Mouse (Mus musculus): ENCODE measurements around the gene Tspan5.

The Tspan5 gene

DNA sequence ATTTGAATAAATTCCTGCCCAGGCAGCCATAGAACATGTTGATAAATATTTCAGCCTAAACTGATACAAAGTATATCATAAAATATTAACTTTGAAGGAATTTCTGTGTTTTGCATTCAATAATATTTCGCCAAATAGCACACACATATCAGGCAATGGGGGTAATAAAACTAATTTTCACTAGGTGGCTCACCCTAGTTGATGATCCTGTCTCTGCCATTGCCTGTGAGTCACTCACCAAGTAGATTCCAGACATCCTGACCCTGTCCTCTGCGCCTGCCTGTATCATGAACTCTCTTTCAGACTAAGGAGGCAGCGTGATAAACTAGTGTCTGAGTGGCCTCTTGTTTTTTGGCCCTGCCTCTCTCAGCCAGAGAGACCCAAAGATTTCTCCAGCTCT is 105.8 kb downstream of the Tspan5 start:
- no peak for DNase-seq (ENCODE audit: low spot score)

DNA sequence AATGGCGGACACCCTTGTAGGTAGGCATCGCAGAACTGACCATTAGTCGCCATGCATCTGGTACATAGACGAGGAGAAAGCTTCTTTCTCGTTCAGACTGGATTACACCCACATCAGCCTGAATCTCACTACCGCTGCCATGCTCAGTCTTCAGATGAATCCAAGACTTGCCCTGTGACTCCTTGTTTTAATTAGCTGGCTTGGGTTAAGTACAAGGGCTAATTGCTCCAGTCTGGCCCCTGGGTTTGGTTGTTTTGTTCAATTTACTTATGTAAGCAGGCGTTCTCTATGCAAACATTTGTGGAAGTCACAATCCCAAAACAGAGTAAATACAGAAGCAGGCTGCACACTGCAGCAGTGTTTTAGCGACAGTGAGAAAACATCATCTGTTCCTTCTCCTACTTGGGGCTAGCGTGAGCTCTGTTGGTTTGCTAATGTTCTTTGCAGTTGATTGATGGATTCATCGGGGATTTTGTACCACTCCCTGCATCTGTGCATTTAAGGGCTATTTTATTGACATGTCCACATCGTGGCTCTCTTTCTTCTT is 107.8 kb downstream of the Tspan5 start:
- DNase-seq (ENCODE audit: low spot score) = no peak

DNA sequence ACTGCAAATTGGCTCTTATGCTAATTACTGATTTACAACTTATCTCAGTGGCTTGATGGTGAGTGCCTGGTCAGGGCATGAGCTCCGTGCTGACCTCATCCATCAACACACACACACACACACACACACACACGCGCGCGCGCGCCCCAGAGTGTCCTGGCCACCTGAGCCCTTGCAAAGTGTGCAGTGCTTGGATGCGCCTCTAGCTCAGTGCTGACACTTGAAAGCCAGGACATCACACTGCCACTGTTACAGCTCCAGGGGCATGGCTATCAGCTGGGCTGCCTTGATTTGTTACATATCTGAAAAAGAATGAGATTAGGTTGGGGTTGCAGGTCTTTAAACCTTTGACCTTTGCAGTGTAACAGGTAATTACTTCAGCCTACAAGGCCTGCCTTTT is 109.9 kb downstream of the Tspan5 start:
- DNase-seq (ENCODE audit: low spot score) = no peak

DNA sequence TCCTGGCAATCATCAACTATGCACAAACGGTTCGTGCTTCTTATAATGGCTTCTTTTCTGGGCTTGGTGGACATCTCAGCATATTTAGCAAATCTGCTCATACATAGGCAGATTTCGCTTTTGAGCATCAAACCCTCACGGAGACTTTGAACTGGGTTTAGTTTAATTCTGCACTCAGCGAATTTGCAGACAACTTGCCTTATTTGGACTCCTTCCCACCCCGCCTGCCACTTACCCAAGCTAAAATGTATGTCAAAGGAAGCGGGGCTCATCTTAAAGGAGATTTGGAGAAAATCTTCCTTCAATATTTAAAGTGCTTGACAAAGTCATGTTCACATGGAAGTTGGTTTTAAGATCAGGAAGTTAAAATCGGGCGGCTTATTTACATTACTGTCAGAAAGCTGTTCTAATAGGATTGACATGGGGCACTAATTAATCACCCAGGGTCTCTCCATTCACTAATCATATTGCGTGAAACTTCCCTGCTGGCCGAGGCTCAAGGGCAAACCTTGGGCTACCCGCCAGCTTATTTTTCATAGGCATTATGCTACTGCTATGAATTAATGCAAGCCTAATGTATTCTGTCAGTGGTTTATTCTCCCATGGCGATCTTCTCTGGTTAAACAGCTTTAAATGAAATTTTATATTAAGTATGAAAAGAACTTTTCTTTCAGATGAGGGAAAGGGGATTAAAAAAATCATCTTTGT is 111.1 kb downstream of the Tspan5 start:
- DNase-seq (ENCODE audit: low spot score) = no peak

DNA sequence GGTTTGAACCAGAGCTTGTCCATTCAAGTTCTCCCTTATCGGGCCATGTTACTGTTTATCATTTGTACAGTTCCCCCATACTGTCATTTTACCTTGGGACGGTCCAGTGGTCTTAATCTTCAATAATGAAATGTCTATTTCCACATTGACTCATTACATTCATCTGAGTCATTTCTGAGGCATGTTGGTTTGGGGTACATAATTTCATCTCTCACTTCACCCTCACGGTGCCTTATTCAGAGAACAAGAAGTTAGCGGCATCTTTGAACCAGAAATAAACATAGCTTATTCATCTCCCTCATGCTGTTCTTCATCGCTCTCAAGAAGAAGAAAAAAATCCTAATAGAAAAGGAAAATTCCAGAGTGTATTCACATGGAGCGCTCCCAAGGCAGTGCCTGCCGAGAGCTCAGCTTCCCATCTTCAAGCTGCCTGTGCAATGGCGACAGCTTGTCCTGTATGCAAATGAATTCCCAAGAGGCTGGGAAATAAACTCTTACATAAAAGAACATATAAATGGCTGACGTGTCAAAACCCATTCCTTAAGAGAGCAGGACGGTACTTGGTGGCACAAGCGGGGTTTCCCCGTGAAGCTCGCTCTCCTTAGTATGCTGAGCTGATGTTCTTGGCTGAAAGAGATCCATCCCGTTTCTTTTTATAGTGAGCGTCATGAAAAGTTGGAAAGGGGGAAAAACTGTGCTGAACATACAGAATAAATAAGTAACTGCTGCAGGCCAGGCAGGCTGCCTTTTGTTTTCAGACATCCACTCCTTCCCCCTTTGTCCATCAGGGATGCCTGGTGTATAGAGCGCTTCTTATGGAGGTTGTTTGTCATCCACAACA is 112.2 kb downstream of the Tspan5 start:
- DNase-seq (ENCODE audit: low spot score) = no peak

DNA sequence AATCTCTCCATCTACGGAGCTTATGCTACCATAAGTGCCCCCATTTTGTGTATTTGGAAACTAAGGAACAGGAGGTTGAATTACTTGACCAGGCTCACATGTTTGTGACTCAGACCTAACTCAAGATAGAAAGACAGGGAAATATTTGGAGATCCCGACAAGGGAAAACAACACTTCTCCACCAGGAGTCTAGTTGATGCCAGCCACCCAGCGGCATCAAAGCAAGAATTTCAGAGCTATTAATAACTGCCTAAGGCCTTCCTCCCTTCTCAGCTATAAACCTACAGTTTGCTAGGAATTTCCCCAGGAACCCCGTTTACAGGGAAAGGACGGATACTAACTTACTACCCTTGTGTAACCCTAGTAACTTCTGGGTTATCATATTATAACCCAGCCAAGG is 113.4 kb downstream of the Tspan5 start:
- no peak for DNase-seq (ENCODE audit: low spot score)

DNA sequence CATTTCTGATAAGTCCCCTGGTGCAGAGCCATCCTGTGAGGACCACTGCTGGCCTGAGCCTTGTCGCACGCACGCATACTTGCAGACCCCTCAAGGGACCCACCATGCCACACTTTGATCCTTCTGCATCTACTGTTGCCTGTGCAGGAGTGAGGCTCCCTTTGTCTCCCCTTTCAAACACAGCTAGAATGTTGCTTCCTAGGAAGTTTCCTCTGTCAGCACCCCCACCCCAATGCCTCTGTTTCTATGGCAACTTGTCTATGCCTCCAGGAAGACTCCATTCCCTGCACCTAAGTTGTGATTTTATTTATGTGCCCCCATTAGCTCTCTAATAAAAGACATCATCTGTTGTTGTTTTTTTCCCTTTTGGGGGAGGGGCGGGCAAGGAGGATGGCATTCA is 115.0 kb downstream of the Tspan5 start:
- DNase-seq (ENCODE audit: low spot score) = no peak

DNA sequence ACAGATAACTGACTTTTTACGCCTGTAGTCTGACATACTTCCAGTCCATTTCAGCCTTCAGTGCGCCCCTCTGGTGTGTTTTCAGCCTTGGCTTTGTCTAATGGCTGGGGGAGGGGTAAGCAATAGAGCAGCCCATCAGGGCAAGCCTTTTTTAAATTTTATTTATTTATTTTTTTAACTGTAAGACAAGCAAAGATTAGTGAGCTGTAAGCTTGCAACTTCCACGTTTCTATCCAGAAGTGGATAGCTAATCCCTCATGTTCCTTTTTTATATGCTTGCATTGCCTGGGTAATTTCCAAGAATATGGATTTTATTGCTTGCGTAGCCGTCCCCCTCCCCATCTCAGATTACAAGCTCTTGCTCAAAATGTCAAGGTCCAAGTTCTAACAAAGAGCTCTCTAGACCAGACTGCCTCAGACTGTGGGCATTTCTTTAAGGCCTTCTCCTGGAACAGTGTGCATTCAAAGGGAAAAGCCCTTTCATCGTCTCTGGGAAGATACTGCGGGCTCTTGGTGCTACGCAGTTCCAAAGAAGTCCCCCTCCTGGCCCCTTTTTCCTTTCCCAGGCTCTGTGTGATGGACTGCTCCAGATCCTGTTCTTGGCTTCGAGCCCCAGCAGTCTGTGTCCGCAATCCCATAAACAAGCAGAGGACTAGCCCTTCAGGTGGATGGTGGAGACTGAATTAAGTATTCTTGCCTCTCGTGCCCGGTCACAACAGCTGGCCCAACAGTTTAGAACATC is 116.0 kb downstream of the Tspan5 start:
- DNase-seq (ENCODE audit: low spot score) = no peak

DNA sequence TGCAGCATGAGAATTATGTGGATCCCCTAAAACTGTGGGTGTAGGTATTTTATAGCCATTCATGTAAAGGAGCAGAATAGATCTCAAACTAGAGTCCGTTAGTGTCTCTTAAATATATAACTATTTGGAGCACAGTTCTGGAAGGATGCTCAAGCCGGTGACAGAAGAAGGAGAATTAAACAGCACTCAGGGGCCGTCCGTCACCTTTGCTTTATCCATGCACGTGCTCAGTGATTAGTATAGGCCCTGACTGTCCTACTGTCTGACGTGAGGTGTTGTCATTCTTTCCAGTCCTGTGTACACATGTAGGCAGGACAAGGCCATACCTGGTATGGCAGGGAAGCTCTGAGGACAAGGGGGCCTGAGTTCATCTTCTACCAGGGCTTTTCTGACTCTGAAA is 116.7 kb downstream of the Tspan5 start:
- DNase-seq (ENCODE audit: low spot score) = no peak

DNA sequence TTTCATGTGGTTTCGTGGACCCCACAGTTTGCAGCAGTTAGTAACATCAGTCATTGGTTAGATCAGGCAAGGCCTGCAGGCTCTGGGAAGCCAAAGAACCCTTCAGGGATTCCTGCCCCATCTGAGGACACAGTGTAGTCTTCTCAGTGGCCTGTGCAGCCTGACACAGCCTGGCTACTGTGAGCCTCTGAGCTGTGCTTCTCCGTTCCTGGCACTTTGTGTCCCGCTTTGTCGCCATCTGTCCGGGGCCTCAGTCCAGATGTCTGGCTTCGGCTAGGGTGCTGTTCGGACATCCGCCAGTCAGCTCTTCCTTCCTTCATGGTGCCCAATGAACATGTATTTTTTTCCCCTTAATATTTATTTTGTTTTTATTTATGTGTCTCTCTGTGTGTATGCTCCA is 117.2 kb downstream of the Tspan5 start:
- no peak for DNase-seq (ENCODE audit: low spot score)

DNA sequence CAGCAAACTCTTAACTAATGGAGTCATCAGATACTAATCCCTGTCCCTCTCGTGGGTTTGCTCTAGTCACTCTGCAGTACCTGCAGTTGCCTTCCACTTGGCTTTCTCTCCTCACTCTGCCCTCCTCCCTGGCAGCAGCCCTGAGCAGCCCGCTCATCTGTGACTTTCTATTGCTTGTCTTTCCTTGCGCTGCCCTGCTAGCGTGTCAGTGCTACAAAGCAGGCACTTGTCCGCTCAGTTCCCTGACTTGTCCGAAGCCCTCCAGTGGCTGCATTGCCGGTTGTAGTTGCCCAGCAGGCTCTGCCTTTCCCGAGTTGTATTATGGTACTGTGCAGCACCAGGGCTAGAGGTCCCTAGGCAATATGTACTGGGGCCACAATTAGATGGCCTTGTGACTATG is 117.7 kb downstream of the Tspan5 start:
- no peak for DNase-seq (ENCODE audit: low spot score)

DNA sequence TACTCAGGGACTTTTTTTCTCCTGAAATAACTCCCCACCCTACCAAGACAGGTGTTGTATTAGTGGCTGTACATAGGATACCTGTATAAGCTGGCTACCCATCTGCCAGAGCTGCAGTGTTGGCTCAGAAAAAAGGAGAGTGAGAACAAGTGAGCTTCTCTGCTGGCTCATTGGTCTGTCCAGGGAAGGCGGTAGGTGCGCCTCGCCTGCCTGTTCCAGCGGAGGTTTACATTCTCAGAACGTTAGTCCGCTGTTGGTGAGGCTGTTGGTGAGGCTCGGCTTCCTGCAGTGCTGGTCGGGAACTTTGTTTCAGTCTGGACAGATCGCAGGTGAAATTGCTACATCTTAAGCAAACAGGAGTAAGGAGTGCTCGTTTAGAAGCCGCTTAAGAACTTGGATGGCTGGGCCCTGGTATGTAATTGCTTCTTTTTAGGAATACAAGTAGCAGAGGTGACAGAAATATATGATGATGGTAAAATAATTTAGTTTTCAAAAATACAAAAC is 118.3 kb downstream of the Tspan5 start:
- DNase-seq (ENCODE audit: low spot score) = no peak

DNA sequence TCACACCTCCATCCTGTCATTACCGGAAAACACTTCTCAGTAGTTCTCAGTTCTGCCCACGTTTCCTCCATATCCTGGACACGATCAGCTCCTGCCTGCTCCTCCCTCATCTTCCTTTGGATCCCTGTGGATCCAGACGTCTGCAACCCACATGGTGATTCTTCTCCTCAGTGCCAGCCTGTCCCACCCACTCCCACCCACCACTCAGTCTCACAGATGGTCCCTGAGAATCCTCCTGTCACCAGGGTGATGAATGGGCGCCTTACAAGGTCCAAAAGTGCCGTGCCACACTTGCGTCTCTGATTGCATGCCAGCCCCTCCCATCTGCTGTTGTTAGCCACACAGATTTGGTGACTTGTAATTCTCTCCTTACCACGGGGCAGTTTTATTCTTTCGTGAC is 119.0 kb downstream of the Tspan5 start:
- no peak for DNase-seq (ENCODE audit: low spot score)

DNA sequence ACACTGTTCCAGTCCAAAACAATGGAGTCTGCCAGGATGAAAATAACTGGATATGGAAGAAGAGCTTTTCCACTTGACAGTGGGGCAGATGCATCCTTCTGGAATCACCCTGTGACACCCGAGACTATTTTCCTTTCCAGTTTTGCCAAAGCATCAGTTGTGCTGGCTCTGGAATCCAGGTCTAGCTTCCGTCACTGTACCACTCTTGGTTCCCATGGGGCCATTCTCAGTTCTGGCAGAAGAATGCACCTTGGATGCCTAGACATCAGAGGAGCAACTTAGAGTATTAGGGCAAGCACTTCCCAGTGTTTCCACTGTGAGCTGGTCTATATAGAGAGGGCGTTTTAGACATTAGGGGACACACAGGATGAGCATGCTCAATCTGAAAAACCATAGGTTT is 119.6 kb downstream of the Tspan5 start:
- DNase-seq (ENCODE audit: low spot score) = no peak

DNA sequence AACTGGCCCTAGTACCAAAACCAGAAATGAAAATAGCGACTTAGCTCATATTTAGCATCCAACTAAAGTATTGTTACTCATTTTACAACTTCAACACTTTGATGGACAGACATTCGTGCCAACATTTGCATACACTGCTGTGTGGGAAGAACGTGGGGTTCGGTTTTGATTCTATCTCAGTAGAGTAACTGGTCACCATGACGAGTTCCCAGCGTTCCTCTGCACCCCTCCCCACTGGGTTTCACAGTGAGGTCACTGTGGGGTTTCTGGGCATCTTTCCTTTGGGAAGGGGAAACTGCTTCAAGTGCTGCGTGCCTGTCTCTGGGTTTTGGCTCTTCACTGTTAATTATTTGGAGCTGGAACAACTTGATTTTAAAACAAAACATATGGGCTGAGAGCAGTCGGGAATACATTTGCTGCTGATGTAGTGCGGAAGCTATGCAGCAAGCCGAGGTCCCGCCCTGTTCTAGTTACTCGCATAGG is 122.2 kb downstream of the Tspan5 start:
- DNase-seq (ENCODE audit: low spot score) = no peak

DNA sequence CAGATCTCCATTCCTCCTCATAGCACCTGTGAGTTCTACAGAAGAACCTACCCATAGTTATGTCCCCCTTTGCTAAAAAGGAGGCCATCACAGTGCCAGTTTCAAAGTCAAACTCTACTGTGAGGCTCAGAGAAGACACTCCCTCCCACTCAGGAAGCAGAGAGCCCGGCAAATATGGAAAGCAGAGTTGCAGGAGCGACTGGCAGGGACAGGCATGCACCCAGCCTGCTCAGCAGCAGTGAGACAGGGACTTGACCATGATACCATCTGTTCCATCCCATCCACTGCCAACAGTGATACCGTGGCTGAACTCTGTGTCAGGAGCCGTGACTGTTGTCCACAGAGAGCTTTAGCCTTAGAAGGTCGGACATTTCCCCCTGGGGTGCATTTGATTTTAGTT is 123.3 kb downstream of the Tspan5 start:
- DNase-seq (ENCODE audit: low spot score) = no peak

DNA sequence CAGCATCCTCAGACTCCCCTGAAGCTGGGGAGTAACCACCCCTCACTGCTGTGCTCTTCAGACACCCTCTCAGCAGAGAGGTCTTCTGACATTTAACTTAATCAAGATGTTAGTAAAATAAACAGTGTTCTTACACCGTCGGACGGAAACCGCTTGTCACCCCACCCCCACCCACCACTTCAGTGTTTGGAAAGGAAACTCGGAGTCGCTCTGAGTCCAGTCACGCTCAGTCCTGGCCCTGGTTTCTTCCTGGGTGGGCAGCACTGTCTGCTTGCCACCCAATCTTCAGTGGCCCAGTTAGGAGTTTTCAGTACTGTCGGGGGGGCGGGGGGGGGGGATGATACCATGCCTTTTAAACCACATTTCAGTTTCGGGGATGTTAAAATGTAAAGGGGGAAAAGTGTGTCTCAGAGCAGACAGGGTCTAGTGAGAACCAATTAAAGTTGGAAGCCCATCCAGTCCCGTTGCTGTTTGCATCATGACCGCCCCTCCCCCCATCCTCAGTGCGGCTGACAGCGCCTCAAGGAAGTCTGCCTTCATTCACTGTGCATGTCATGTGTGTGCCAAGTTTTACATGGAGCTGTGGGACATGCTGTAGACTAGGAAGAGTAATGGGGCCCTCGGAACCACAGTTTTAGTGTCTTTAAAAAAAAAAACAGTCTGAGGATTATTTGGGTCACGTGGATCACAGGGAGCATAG is 125.3 kb downstream of the Tspan5 start:
- no peak for DNase-seq (ENCODE audit: low spot score)

DNA sequence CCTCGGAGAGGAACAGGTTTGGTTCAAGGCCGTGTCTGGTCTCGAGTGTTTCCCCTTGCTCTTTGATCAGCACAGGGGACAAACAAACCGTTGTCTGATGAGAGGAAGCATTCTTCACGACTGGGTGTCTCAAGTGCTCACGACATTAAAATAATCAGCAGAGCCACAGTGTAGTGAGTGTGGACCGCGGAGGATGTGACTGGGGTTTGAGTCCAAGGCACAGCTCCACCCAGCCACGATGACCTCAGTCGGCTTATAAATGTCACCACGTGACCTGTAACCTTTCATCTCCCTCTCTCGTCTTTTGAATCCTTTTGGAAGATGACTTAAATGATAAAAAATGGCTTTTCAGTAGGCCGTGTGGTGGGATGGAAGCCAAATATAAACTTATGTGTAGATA is 126.4 kb downstream of the Tspan5 start:
- no peak for DNase-seq (ENCODE audit: low spot score)

DNA sequence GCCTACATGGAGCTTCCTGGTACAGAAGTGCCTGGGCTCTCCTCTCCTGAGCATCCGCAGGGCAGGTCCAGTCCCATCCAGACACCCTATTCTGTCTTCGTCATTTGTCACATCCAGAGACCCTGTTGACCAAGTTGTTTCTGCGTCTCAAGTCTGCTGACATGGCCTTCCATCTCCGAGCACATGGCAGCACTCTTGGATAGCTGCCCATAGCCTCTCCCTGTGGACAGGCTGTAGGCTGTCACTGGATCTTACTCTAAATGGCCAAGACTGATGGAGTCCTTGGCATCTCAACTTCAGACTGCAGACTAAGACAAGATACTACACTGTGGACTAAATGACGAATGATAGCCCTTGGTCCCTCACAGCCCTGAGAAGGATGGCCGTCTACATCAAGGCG is 133.3 kb downstream of the Tspan5 start:
- no peak for DNase-seq (ENCODE audit: low spot score)

DNA sequence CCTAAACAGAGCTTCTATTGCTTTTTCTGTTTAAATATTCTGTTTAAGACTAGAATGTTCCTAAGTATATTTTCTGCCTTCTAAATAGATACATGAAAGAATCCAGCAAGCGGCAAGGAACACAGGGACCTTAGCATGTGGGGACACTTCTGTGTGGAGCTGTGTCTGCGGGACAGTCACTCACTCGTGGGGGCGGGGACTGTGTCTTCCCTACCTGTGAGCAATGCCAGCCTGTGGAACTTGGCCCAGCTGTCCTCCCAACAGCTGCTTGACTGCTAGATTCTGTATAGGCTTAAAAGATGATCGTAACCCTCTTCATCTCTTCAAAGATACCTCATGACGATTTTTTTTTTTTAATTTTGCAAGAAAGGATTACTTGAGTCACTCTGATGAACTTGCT is 133.9 kb downstream of the Tspan5 start:
- DNase-seq (ENCODE audit: low spot score) = no peak

DNA sequence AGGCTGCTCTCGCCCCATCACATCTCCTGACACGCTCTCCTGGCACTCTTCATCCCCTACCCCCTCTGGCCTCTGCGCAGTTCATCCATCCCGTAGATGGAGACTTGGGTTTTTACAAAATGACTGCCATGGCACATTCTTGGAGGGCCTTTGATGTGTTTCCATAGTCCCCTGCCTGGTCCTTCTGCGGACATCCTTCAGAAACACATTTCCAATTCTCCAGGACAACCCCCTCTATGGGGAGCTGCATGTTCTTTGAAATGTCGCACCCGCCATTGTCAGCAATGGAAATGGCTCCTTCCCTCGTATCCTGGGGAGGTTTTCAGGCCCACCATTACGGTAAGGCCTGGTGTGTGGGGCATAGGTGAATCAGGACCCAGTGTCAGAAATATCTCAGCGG is 134.4 kb downstream of the Tspan5 start:
- no peak for DNase-seq (ENCODE audit: low spot score)

DNA sequence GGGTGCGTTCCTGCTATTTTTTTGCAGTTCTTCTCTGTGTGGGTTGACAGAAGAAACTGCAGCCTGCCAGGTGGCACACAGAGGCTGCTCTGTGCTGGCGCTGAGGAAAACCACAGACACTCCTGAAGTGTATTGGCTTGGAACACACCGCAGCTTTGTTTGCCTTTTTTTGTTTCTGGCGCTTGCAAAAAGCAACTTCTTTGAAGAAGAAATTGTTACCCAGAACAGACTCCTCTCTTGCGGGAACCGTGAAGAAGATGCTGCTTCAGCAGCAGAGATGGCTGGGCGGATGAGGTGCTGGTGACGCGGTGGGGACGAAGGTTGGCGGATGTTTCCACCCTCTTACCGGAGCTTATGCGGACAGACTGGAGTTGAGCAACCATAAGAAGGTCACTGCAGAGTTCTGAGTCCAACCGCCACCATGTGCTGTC is 135.0 kb downstream of the Tspan5 start:
- DNase-seq (ENCODE audit: low spot score) = no peak

Measured in spleen, adult 12 weeks (tissue).